Mouse (Mus musculus): Measurements from ENCODE around the gene Stra6. TPM values are rescaled to one million over a fixed set of nuclear protein-coding genes. Genes with fewer than 3 reads are reported as not detected.

The Stra6 gene
- polyA plus RNA-seq, 1 experiment from 2014 or later = 4.3 TPM

- H3K4me1 ChIP-seq (ENCODE audit: control insufficient read depth, insufficient read depth, low read length) = peaks cover 26% of the 10 kb centered on the region
- no peak overlapping the region for H3K27ac ChIP-seq (ENCODE audit: low read length)
- no peak overlapping the region for H3K4me3 ChIP-seq (ENCODE audit: low read depth, low read length)
- no peaks in the 10 kb centered on the region for H3K36me3 ChIP-seq (ENCODE audit: control insufficient read depth, insufficient read depth, low read length)
- WGBS = 67% methylated on average over 4 of the region's 4 CpGs
- H3K27me3 ChIP-seq (ENCODE audit: control insufficient read depth, insufficient read depth, low read length) = no peaks in the 10 kb centered on the region
- no peak overlapping the region for H3K9ac ChIP-seq (replicated peaks; ENCODE audit: low read depth, low read length)
- no peak for ATAC-seq (ENCODE audit: insufficient number of reproducible peaks, insufficient read depth, low FRiP score, low read depth)
- H3K4me2 ChIP-seq (replicated peaks; ENCODE audit: low read depth, low read length) = no peak overlapping the region
- no peaks in the 10 kb centered on the region for H3K9me3 ChIP-seq (ENCODE audit: control insufficient read depth, low read depth, low read length)
Observed at GRCm38 (mm10) chr9:58150733-58151361, 87.3 kb downstream of the Stra6 start.

- H3K4me3 ChIP-seq (ENCODE audit: low read depth, low read length) = no peak overlapping the region
- no peaks in the 10 kb centered on the region for H3K9me3 ChIP-seq (ENCODE audit: control insufficient read depth, low read depth, low read length)
- 74% methylated on average over 3 of the region's 3 CpGs for WGBS
- no peaks in the 10 kb centered on the region; the same call in 1 of the 2 replicates for H3K36me3 ChIP-seq (ENCODE audit: control insufficient read depth, insufficient read depth, low read length)
- H3K4me2 ChIP-seq (replicated peaks; ENCODE audit: low read depth, low read length) = no peak overlapping the region
- H3K27ac ChIP-seq (ENCODE audit: low read length) = peak overlapping the region; percentile 1; the same call in 1 of the 2 replicates
- no peaks in the 10 kb centered on the region for H3K27me3 ChIP-seq (ENCODE audit: control insufficient read depth, insufficient read depth, low read length)
- H3K9ac ChIP-seq (replicated peaks; ENCODE audit: low read depth, low read length) = no peak overlapping the region
- ATAC-seq (ENCODE audit: insufficient number of reproducible peaks, insufficient read depth, low FRiP score, low read depth) = no peak
- peaks cover 45% of the 10 kb centered on the region for H3K4me1 ChIP-seq (ENCODE audit: control insufficient read depth, insufficient read depth, low read length)
Observed at GRCm38 (mm10) chr9:58153095-58153494, 89.5 kb downstream of the Stra6 start.

- ATAC-seq (ENCODE audit: insufficient number of reproducible peaks, insufficient read depth, low FRiP score, low read depth) = peak; percentile 50; the same call in 1 of the 2 replicates
- Histone ChIP-seq H3K9me3 (ENCODE audit: control insufficient read depth, low read depth, low read length) (no peaks in the 10 kb centered on the region), H3K9ac (replicated peaks; ENCODE audit: low read depth, low read length) (no peak overlapping the region), H3K4me2 (replicated peaks; ENCODE audit: low read depth, low read length) (peak overlapping the region; percentile 78), H3K27ac (ENCODE audit: low read length) (peak overlapping the region; percentile 97), H3K36me3 (ENCODE audit: control insufficient read depth, insufficient read depth, low read length) (no peaks in the 10 kb centered on the region; the same call in 1 of the 2 replicates), H3K27me3 (ENCODE audit: control insufficient read depth, insufficient read depth, low read length) (no peaks in the 10 kb centered on the region), H3K4me1 (ENCODE audit: control insufficient read depth, insufficient read depth, low read length) (peaks cover 57% of the 10 kb centered on the region), H3K4me3 (ENCODE audit: low read depth, low read length) (0 out of 2 replicates have a peak overlapping the region, but pooled peaks have one; percentile 10)
- whole genome bisulfite sequencing = 32% methylated on average over 3 of the region's 3 CpGs
Observed at GRCm38 (mm10) chr9:58155366-58155765, 91.8 kb downstream of the Stra6 start.

GRCm38 (mm10) chr9:58156819-58157560 is 93.4 kb downstream of the Stra6 start:
- H3K4me2 ChIP-seq (replicated peaks; ENCODE audit: low read depth, low read length) = peak overlapping the region; percentile 78
- no peaks in the 10 kb centered on the region for H3K27me3 ChIP-seq (ENCODE audit: control insufficient read depth, insufficient read depth, low read length)
- WGBS = 85% methylated on average over 22 of the region's 22 CpGs
- H3K9me3 ChIP-seq (ENCODE audit: control insufficient read depth, low read depth, low read length) = no peaks in the 10 kb centered on the region
- peak overlapping the region; percentile 37 for H3K4me3 ChIP-seq (ENCODE audit: low read depth, low read length)
- H3K9ac ChIP-seq (replicated peaks; ENCODE audit: low read depth, low read length) = 0 out of 2 replicates have a peak overlapping the region, but pooled peaks have one; percentile 45
- H3K36me3 ChIP-seq (ENCODE audit: control insufficient read depth, insufficient read depth, low read length) = no peaks in the 10 kb centered on the region; the same call in 1 of the 2 replicates
- H3K4me1 ChIP-seq (ENCODE audit: control insufficient read depth, insufficient read depth, low read length) = peaks cover 62% of the 10 kb centered on the region
- H3K27ac ChIP-seq (ENCODE audit: low read length) = peak overlapping the region; percentile 97
- no peak for ATAC-seq (ENCODE audit: insufficient number of reproducible peaks, insufficient read depth, low FRiP score, low read depth)

- H3K4me3 ChIP-seq (ENCODE audit: low read depth, low read length) = peak overlapping the region; percentile 37
- whole genome bisulfite sequencing = 80% methylated on average over 13 of the region's 13 CpGs
- H3K4me2 ChIP-seq (replicated peaks; ENCODE audit: low read depth, low read length) = peak overlapping the region; percentile 78
- no peaks in the 10 kb centered on the region; the same call in 1 of the 2 replicates for H3K36me3 ChIP-seq (ENCODE audit: control insufficient read depth, insufficient read depth, low read length)
- H3K9me3 ChIP-seq (ENCODE audit: control insufficient read depth, low read depth, low read length) = no peaks in the 10 kb centered on the region
- peak overlapping the region; percentile 45 for H3K9ac ChIP-seq (replicated peaks; ENCODE audit: low read depth, low read length)
- no peak for ATAC-seq (ENCODE audit: insufficient number of reproducible peaks, insufficient read depth, low FRiP score, low read depth)
- H3K4me1 ChIP-seq (ENCODE audit: control insufficient read depth, insufficient read depth, low read length) = peaks cover 64% of the 10 kb centered on the region
- peak overlapping the region; percentile 97 for H3K27ac ChIP-seq (ENCODE audit: low read length)
- H3K27me3 ChIP-seq (ENCODE audit: control insufficient read depth, insufficient read depth, low read length) = no peaks in the 10 kb centered on the region
Observed at GRCm38 (mm10) chr9:58157838-58158237, 94.2 kb downstream of the Stra6 start.

- no peaks in the 10 kb centered on the region for H3K27me3 ChIP-seq (ENCODE audit: control insufficient read depth, insufficient read depth, low read length)
- H3K4me3 ChIP-seq (ENCODE audit: low read depth, low read length) = peak overlapping the region; percentile 37
- H3K9me3 ChIP-seq (ENCODE audit: control insufficient read depth, low read depth, low read length) = no peaks in the 10 kb centered on the region
- H3K9ac ChIP-seq (replicated peaks; ENCODE audit: low read depth, low read length) = peak overlapping the region; percentile 45
- H3K4me1 ChIP-seq (ENCODE audit: control insufficient read depth, insufficient read depth, low read length) = peaks cover 60% of the 10 kb centered on the region
- peak; percentile 90 for ATAC-seq (ENCODE audit: insufficient number of reproducible peaks, insufficient read depth, low FRiP score, low read depth)
- H3K36me3 ChIP-seq (ENCODE audit: control insufficient read depth, insufficient read depth, low read length) = no peaks in the 10 kb centered on the region; the same call in 1 of the 2 replicates
- WGBS = 7% methylated on average over 7 of the region's 7 CpGs
- peak overlapping the region; percentile 78 for H3K4me2 ChIP-seq (replicated peaks; ENCODE audit: low read depth, low read length)
- peak overlapping the region; percentile 97 for H3K27ac ChIP-seq (ENCODE audit: low read length)
Observed at GRCm38 (mm10) chr9:58158541-58159311, 95.1 kb downstream of the Stra6 start.

- peak overlapping the region; percentile 97 for H3K27ac ChIP-seq (ENCODE audit: low read length)
- H3K36me3 ChIP-seq (ENCODE audit: control insufficient read depth, insufficient read depth, low read length) = no peaks in the 10 kb centered on the region; the same call in 1 of the 2 replicates
- peaks cover 52% of the 10 kb centered on the region for H3K4me1 ChIP-seq (ENCODE audit: control insufficient read depth, insufficient read depth, low read length)
- ATAC-seq (ENCODE audit: insufficient number of reproducible peaks, insufficient read depth, low FRiP score, low read depth) = no peak
- 41% methylated on average over 4 of the region's 4 CpGs for WGBS
- H3K4me3 ChIP-seq (ENCODE audit: low read depth, low read length) = no peak overlapping the region
- no peak overlapping the region for H3K9ac ChIP-seq (replicated peaks; ENCODE audit: low read depth, low read length)
- H3K9me3 ChIP-seq (ENCODE audit: control insufficient read depth, low read depth, low read length) = no peaks in the 10 kb centered on the region
- peak overlapping the region; percentile 78; the same call in 1 of the 2 replicates for H3K4me2 ChIP-seq (replicated peaks; ENCODE audit: low read depth, low read length)
- no peaks in the 10 kb centered on the region for H3K27me3 ChIP-seq (ENCODE audit: control insufficient read depth, insufficient read depth, low read length)
Observed at GRCm38 (mm10) chr9:58159855-58160254, 96.3 kb downstream of the Stra6 start.

GRCm38 (mm10) chr9:58160315-58160714 is 96.7 kb downstream of the Stra6 start:
- WGBS = 75% methylated on average over 5 of the region's 5 CpGs
- H3K4me2 ChIP-seq (replicated peaks; ENCODE audit: low read depth, low read length) = peak overlapping the region; percentile 78; the same call in 1 of the 2 replicates

More at GRCm38 (mm10) chr9:58160315-58160714, 96.7 kb downstream of the Stra6 start:
- H3K36me3 ChIP-seq (ENCODE audit: control insufficient read depth, insufficient read depth, low read length) = no peaks in the 10 kb centered on the region; the same call in 1 of the 2 replicates
- no peak overlapping the region for H3K9ac ChIP-seq (replicated peaks; ENCODE audit: low read depth, low read length)
- peaks cover 48% of the 10 kb centered on the region for H3K4me1 ChIP-seq (ENCODE audit: control insufficient read depth, insufficient read depth, low read length)
- peak overlapping the region; percentile 97 for H3K27ac ChIP-seq (ENCODE audit: low read length)
- H3K4me3 ChIP-seq (ENCODE audit: low read depth, low read length) = no peak overlapping the region
- no peak for ATAC-seq (ENCODE audit: insufficient number of reproducible peaks, insufficient read depth, low FRiP score, low read depth)
- no peaks in the 10 kb centered on the region for H3K27me3 ChIP-seq (ENCODE audit: control insufficient read depth, insufficient read depth, low read length)
- no peaks in the 10 kb centered on the region for H3K9me3 ChIP-seq (ENCODE audit: control insufficient read depth, low read depth, low read length)
